Mouse (Mus musculus) intestine, postnatal 0 days (tissue): ENCODE measurements at regions not wholly inside any gene's neighbourhood (a gene's known extent, or its start where the extent isn't known, plus 50 kb on each side); places are given as distances from the start of the nearest gene placed in this dataset.
A peak's percentile ranks its signal among the peaks of the same experiment; 100 is the strongest.

ENCODE experiments used
- ATAC-seq: fragments of 200-750 bp; cut with Nextera tagmentation; 2 replicates; pipeline ENCODE4 v1.8.0; 2017; ENCODE audit warnings: mild to moderate bottlenecking, moderate TSS enrichment, moderate library complexity
- H3K27ac ChIP-seq: fragments of 300-500 bp; sonication (generic); 2 replicates; pipeline ENCODE4 v1.5.1; 2014; ENCODE audit warnings: mild to moderate bottlenecking, low read depth, low read length, moderate library complexity
- H3K27me3 ChIP-seq: fragments of 300-500 bp; sonication (generic); replicated peaks from 2 replicates; pipeline ENCODE4 v1.6.1; 2014; ENCODE audit warnings: low read length, mixed read lengths; ENCODE audit not compliant: control insufficient read depth, insufficient read depth
- H3K36me3 ChIP-seq: fragments of 300-500 bp; sonication (generic); 2 replicates; pipeline ENCODE4 v1.6.1; 2014; ENCODE audit warnings: mild to moderate bottlenecking, moderate library complexity; ENCODE audit not compliant: control insufficient read depth, insufficient read depth
- H3K4me1 ChIP-seq: fragments of 300-500 bp; sonication (generic); replicated peaks from 2 replicates; pipeline ENCODE4 v1.6.1; 2014; ENCODE audit warnings: antibody characterized with exemption, low read length, mixed read lengths; ENCODE audit not compliant: control insufficient read depth, insufficient read depth
- H3K4me2 ChIP-seq: fragments of 300-500 bp; sonication (generic); replicated peaks from 2 replicates; pipeline ENCODE4 v1.6.1; 2014; ENCODE audit warnings: low read depth, mild to moderate bottlenecking, moderate library complexity
- H3K4me3 ChIP-seq: fragments of 300-500 bp; sonication (generic); 2 replicates; pipeline ENCODE4 v1.5.1; 2014; ENCODE audit warnings: low read depth, low read length
- H3K9ac ChIP-seq: fragments of 300-500 bp; sonication (generic); 2 replicates; pipeline ENCODE4 v1.6.1; 2014; ENCODE audit warnings: mild to moderate bottlenecking, low read depth, low read length
- H3K9me3 ChIP-seq: fragments of 300-500 bp; sonication (generic); 2 replicates; pipeline ENCODE4 v1.6.1; 2016; ENCODE audit warnings: mixed run types; ENCODE audit not compliant: control insufficient read depth
- CTCF ChIP-seq: sonication (generic); IDR thresholded peaks from 2 replicates; pipeline ENCODE4 v1.5.1; 2016; ENCODE audit warnings: low read depth, mild to moderate bottlenecking, control low read depth, antibody characterized with exemption, moderate library complexity
- WGBS: fragments of 180-500 bp; shearing (Covaris S2); extraction: QIAGEN DNeasy Blood & Tissue Kit; methylation state at CpG from one replicate; pipeline ENCODE4 v1.1.7; 2014; 5-methylcytosine and 5-hydroxymethylcytosine counted together

- Histone ChIP-seq H3K27ac (no peak overlapping the region), H3K4me1 (no peaks in the 10 kb centered on the region), H3K9ac (no peak overlapping the region), H3K4me2 (no peak overlapping the region), H3K27me3 (no peaks in the 10 kb centered on the region), H3K4me3 (no peak overlapping the region), H3K36me3 (no peaks in the 10 kb centered on the region), H3K9me3 (no peaks in the 10 kb centered on the region)
- TF ChIP-seq CTCF, result no peak
- no peak for ATAC-seq
Measured at GRCm38 (mm10) chr5:85954526-85954925, 110.9 kb downstream of the Cenpc1 start.

DNA sequence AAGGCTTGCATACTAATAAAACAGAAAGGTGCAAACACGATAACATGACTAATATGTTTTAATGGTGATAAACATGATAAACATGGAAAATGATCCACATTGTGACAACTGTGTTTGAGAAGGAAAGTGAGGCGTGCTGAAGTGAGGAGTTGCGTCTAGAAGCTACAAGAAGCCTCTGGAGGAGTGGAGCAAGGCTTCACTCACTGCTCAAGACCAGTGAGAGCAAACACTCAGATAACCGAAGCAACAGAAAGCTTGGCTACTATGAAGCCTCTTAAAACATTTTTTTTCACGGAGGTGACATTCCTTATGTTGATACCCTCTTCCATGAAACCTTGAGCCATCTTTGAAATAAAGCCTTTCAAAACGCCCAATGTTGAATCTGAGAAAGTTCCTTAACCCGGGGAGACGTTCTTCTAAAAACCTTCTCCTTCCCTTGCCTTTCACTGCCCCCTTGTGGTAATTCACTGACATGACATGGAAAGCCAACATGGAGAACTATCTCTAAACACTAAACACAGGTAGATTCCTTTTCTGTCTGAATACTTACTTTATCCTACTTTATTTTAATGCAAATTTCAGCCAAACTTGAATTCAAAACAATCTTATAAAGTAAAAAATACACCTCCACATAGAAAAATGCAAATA lies 128.6 kb downstream of the Cenpc1 start:
- peak; percentile 81 for TF ChIP-seq CTCF
- ATAC-seq, result no peak
- Histone ChIP-seq H3K4me3 (no peak overlapping the region), H3K27ac (no peak overlapping the region), H3K9me3 (no peaks in the 10 kb centered on the region), H3K9ac (no peak overlapping the region), H3K4me1 (no peaks in the 10 kb centered on the region), H3K4me2 (no peak overlapping the region), H3K36me3 (no peaks in the 10 kb centered on the region), H3K27me3 (no peaks in the 10 kb centered on the region)
- 37% methylated on average over 8 of the region's 8 CpGs for WGBS

DNA sequence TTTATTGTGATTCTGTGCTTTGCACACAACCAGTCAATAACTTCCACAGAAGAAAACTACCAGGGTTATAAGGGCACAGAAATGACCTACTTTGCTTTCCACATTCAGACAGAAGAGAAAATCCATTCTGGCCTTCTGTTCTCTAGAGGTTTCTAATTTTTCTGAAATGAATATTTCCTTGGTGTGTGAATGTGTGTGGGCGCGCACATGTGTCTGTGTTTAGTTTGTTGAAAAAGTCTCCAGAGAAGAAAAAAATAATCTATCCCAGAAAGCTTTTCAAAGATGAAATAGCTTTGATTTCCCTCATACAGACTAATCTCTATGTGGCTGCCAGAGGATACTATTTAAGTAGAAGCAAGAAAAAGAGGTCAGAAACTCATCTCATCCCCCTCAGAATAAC lies 147.1 kb downstream of the Cenpc1 start:
- Histone ChIP-seq H3K9ac (no peak overlapping the region), H3K4me1 (no peaks in the 10 kb centered on the region), H3K27me3 (no peaks in the 10 kb centered on the region), H3K36me3 (no peaks in the 10 kb centered on the region), H3K4me2 (no peak overlapping the region), H3K27ac (no peak overlapping the region), H3K4me3 (no peak overlapping the region), H3K9me3 (no peaks in the 10 kb centered on the region)
- no peak for ATAC-seq
- TF ChIP-seq CTCF, result no peak
- 98% methylated on average over 2 of the region's 2 CpGs for WGBS

DNA sequence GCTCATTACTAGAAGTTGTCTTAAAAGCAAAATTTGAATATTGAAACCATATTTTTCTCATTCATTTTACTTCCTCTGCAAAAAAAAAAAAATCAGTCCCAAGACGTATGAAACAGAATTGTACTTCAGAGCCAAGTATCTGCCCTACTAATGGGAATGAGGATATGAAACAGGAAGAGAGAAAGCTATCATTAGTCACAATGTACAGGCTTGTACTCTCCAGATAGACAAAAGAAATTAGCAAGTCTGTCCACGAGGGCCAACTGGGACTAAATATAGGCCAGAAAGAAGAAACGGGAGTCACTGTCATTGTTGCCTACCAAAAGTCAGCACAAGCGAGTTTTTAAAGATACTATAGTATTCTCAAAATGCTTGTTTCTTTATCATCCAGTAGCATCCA lies 150.4 kb downstream of the Cenpc1 start:
- no peak overlapping the region for H3K27ac ChIP-seq
- H3K27me3 ChIP-seq, result no peaks in the 10 kb centered on the region
- no peak overlapping the region for H3K4me3 ChIP-seq
- H3K36me3 ChIP-seq, result no peaks in the 10 kb centered on the region
- H3K9me3 ChIP-seq, result no peaks in the 10 kb centered on the region
- H3K4me1 ChIP-seq, result no peaks in the 10 kb centered on the region
- no peak for ATAC-seq
- no peak for TF ChIP-seq CTCF
- no peak overlapping the region for H3K4me2 ChIP-seq
- 68% methylated on average over 4 of the region's 4 CpGs for WGBS
- no peak overlapping the region for H3K9ac ChIP-seq

DNA sequence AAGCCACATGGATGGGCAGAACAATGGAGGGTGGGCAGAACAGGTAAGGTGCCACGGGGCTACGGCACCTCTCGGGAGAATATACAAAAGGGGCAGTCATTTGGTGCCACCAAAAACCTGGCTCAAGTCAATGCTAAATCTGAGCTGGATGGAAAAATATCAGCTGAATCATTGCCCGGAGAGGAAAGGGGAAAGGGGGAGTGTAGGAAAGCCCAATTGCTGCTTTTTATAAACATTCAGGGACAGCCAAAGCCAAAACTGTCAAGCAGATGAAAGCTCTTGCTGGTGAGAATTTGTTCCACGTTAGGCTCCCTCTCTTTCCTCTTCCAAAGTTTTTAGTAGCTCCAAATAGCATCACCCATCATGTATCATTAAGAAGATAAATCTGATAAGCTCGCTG lies 168.9 kb downstream of the Cenpc1 start:
- no peak for ATAC-seq
- no peak overlapping the region for H3K27ac ChIP-seq
- TF ChIP-seq CTCF, result no peak

DNA sequence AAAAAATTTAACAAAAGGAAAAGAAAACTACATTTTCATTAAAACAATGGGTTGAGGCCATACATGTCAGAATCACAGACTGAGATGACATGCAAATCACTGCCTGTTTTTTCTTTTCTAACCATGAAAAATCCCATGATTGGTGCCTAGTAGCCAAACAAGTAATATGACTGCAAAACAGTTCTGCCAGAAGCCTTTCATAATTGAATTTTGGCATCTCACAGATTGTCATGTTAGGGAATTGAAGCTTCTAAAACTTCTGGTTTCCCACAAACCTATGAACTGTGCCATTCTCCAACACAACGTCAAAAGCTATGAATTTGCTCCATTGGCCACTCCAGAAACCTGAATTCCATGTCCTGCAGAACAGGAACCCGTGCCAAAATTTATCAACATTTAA lies 169.6 kb downstream of the Cenpc1 start:
- 61% methylated on average over 2 of the region's 2 CpGs for WGBS

More for the DNA sequence above, 168.9 kb downstream of the Cenpc1 start:
- Histone ChIP-seq H3K4me1 (no peaks in the 10 kb centered on the region), H3K27me3 (no peaks in the 10 kb centered on the region), H3K9me3 (no peaks in the 10 kb centered on the region; the same call in 1 of the 2 replicates), H3K36me3 (no peaks in the 10 kb centered on the region), H3K9ac (no peak overlapping the region), H3K4me3 (no peak overlapping the region), H3K4me2 (no peak overlapping the region)
- WGBS, result 61% methylated on average over 6 of the region's 6 CpGs

GRCm38 (mm10) chr5:85870311-85870710 lies 195.1 kb downstream of the Cenpc1 start:
- Histone ChIP-seq H3K36me3 (no peaks in the 10 kb centered on the region), H3K4me3 (no peak overlapping the region), H3K4me2 (no peak overlapping the region), H3K4me1 (no peaks in the 10 kb centered on the region), H3K9me3 (no peaks in the 10 kb centered on the region), H3K9ac (no peak overlapping the region), H3K27ac (no peak overlapping the region), H3K27me3 (no peaks in the 10 kb centered on the region)
- 60% methylated on average over 8 of the region's 8 CpGs for WGBS
- no peak for ATAC-seq
- no peak for TF ChIP-seq CTCF

More for the DNA sequence above, 169.6 kb downstream of the Cenpc1 start:
- Histone ChIP-seq H3K4me1 (no peaks in the 10 kb centered on the region), H3K4me3 (no peak overlapping the region), H3K36me3 (no peaks in the 10 kb centered on the region), H3K27me3 (no peaks in the 10 kb centered on the region), H3K4me2 (no peak overlapping the region), H3K9ac (no peak overlapping the region), H3K9me3 (no peaks in the 10 kb centered on the region; the same call in 1 of the 2 replicates), H3K27ac (no peak overlapping the region)
- TF ChIP-seq CTCF, result no peak
- no peak for ATAC-seq
